Mouse (Mus musculus): Measurements from ENCODE around the gene Jund. TPM values are rescaled to one million over a fixed set of nuclear protein-coding genes. Genes with fewer than 3 reads are reported as not detected.
A peak's percentile ranks its signal among the peaks of the same experiment; 100 is the strongest.

Gene Jund
- total RNA-seq, 2 experiments from 2014 or later = 136 to 141 TPM

DNA sequence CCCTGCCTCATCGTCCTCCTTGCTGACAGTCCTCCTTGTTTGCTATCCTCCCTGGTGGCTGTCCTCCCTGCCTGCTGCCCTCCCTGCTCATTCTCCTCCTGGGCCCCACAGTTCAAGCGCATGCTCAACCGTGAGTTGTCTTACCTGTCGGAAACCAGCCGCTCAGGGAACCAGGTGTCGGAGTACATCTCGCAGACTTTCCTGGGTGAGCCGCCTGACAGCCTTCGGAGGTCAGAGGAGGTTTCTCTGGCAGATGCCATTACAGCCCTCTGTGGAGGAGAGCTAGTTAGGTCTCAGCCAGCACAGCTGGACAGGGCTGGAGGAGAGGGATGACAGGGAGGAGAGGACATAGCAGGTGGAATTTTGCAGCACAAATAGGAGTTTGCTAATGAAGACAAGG, 47.9 kb downstream of the Jund start:
- intact Hi-C loops (cut with DNase I) = no loop called here
- DNase-seq (ENCODE audit: low spot score) = peak; percentile 1

DNA sequence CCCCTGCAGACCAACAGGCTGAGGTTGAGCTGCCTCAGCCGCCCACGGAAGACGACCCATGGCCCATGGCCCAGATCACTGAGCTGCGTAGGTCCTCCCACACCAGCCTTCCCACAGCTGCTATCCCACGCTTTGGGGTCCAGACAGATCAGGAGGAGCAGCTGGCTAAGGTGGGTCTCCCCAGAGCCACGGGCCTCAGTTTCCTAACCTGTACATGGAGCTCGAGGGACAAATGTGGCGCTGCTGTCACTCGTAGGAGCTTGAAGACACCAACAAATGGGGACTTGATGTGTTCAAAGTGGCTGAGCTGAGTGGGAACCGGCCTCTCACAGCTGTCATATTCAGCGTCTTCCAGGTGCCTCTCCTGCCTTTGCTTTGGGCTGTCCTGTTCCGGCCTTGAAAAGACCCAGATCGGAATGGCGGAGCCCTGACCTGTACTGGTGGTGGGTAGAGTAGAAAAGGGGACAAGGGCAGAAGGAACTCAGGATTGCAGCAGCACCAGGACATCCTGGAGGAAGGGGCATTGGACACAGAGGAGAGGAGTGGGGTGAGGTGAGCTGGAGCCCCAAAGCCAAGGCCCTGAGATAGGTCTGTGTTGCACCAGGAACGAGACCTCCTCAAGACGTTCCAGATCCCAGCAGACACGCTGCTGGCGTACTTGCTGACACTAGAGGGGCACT, 48.6 kb downstream of the Jund start:
- no peak for DNase-seq (ENCODE audit: low spot score)
- intact Hi-C loops (cut with DNase I) = no loop called here

DNA sequence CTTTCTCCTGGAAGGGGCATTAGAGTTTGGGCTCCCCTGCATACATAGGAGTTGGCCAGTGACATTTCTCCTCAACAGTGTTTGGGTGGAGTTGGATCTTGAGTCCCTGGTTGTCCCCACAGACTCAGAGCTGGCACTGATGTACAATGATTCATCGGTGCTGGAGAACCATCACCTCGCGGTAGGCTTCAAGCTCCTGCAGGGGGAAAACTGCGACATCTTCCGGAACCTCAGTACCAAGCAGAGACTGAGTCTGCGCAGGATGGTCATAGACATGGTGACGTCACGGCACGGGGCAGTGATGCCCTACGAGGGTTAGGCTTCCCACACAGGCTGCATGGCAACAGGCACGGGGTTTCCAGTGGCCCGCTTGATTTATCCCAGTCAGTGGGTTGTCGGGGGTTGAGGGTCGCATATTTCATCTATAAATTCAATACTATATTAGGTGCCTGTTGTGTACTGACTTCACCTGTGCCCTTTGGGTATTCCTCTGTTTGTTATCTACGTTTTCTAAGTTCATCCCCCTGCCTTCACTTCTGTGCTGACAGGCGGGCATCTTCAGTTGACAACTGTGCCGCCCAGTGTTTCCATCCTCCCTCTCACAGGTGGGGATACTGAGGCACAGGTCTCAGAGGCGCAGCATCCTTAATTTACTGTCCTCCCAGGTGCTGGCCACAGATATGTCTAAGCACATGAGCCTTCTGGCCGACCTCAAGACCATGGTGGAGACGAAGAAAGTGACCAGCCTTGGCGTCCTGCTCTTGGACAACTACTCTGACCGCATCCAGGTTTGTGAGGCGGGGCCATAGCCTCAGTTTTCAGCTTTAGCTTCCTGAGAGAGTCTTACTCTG, 49.7 kb downstream of the Jund start:
- intact Hi-C loops (cut with DNase I) = no loop called here
- peak; percentile 3 for DNase-seq (ENCODE audit: low spot score)

DNA sequence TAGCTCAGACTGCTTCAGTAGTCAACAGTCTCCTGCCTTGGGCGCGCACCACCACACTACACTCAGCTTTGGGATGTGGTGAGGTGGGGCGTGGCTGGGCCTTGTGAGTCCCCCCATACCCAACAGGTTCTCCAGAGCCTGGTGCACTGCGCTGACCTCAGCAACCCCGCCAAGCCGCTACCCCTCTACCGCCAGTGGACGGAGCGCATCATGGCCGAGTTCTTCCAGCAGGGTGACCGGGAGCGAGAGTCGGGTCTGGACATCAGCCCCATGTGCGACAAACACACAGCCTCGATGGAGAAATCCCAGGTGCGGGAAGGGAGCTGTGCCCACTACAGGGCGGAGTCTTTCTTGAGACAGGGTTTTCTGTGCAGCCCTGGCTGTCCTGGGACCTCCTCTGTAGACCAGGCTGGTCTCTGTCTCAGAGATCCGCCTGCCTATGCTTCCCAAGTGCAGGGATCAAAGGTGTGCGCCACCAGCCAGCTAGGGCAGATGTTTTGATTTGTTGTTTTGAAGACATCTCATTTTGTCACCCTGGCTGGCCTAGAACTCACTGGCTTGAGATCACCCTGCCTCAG, 50.4 kb downstream of the Jund start:
- intact Hi-C loops (cut with DNase I) = no loop called here
- no peak for DNase-seq (ENCODE audit: low spot score)

Other genes with a start within 250 kb of the Jund start
- gene Klhl26, start 222.0 kb upstream of the Jund start, total RNA-seq (2021) = 1 to 10 TPM; 7.6 to 7.7 TPM
- not detected for gene Tmem59l, start 211.6 kb upstream of the Jund start, total RNA-seq (2021)
- gene Crlf1, start 205.8 kb upstream of the Jund start, total RNA-seq (2021) = under 1 TPM; 0.34 to 0.81 TPM
- 100 to 1,000 TPM; 102 TPM for gene Rex1bd, start 192.2 kb upstream of the Jund start, total RNA-seq (2021)
- 1,000 to 10,000 TPM; 1,533 to 1,573 TPM for gene Uba52, start 188.1 kb upstream of the Jund start, total RNA-seq (2021)
- gene Fkbp8, start 171.2 kb upstream of the Jund start, total RNA-seq (2021) = 100 to 1,000 TPM; 130 to 135 TPM
- 10 to 100 TPM; 73.6 to 76.6 TPM for gene Kxd1, start 171.0 kb upstream of the Jund start, total RNA-seq (2021)
- gene Ell, start 159.5 kb upstream of the Jund start, total RNA-seq (2021) = 10 to 100 TPM; 11.7 to 13.3 TPM
- gene Isyna1, start 104.6 kb upstream of the Jund start, total RNA-seq (2021) = 10 to 100 TPM; 21.5 to 25.1 TPM
- 10 to 100 TPM; 37.0 to 37.7 TPM for gene Ssbp4, start 90.1 kb upstream of the Jund start, total RNA-seq (2021)
- gene Lrrc25, start 82.8 kb upstream of the Jund start, total RNA-seq (2021) = 1 to 10 TPM; 1.4 to 1.5 TPM
- under 1 TPM; 0.56 to 0.73 TPM for gene Gdf15, start 66.5 kb upstream of the Jund start, total RNA-seq (2021)
- 10 to 100 TPM; 46.8 to 47.5 TPM for gene Pgpep1, start 38.6 kb upstream of the Jund start, total RNA-seq (2021)
- gene Lsm4, start 25.7 kb upstream of the Jund start, total RNA-seq (2021) = 10 to 100 TPM; 60.6 to 62.9 TPM
- gene Iqcn, start 4.5 kb downstream of the Jund start, total RNA-seq (2021) = not detected
- not detected for gene Gm3336, start 19.6 kb downstream of the Jund start, total RNA-seq (2021)
- 1 to 10 TPM; 2.5 to 3.7 TPM for gene Pde4c, start 24.8 kb downstream of the Jund start, total RNA-seq (2021)
- 10 to 100 TPM; 49.7 to 57.6 TPM for gene Rab3a, start 55.7 kb downstream of the Jund start, total RNA-seq (2021)
- 10 to 100 TPM; 26.7 to 28.0 TPM for gene Mpv17l2, start 62.0 kb downstream of the Jund start, total RNA-seq (2021)
- gene Pik3r2, start 77.8 kb downstream of the Jund start, total RNA-seq (2021) = 10 to 100 TPM; 21.8 to 25.5 TPM
- gene Mast3, start 106.1 kb downstream of the Jund start, total RNA-seq (2021) = 1 to 10 TPM; 5.2 to 6.3 TPM
- gene Il12rb1, start 109.5 kb downstream of the Jund start, total RNA-seq (2021) = not detected
- gene Arrdc2, start 140.8 kb downstream of the Jund start, total RNA-seq (2021) = 10 to 100 TPM in 1 of 2 experiments, 1 to 10 TPM in 1; 9.2 to 10.2 TPM
- gene Kcnn1, start 164.3 kb downstream of the Jund start, total RNA-seq (2021) = 1 to 10 TPM; 8.1 to 8.6 TPM
- 10 to 100 TPM; 46.6 to 47.7 TPM for gene Ccdc124, start 175.0 kb downstream of the Jund start, total RNA-seq (2021)
- not detected for gene Slc5a5, start 193.8 kb downstream of the Jund start, total RNA-seq (2021)
- gene Rpl18a, start 198.5 kb downstream of the Jund start, total RNA-seq (2021) = 100 to 1,000 TPM; 838 to 880 TPM
- gene Map1s, start 207.0 kb downstream of the Jund start, total RNA-seq (2021) = 10 to 100 TPM; 20.7 to 21.2 TPM

Measured in heart, postnatal 25 days (tissue).